Mouse (Mus musculus) right cerebral cortex, adult 18-20 months (tissue): ENCODE measurements around the gene Tmem164.

Experiments
- DNase-seq: peaks from one replicate; pipeline ENCODE4 v3.0.0; 2022; ENCODE audit warnings: mixed read lengths

Tmem164 gene

DNA sequence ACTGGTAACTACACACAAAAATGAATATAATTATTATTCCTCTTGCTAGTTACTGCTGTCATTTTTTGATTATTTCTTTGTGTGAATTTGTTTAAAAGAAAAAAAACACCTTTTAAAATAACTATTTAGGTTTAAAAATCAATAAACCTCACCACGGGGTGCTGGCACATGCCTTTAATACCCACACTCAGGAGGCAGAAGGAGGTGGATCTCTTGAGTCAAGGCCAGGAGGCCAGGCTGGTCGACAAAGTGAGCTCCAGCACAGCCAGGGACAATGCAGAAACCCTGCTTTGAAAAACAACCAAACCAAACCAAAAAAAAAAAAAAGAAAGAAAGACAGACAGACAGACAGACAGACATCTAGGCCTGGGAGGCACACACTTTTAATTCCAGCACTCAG is 12.1 kb downstream of the Tmem164 start:
- no peak for DNase-seq

DNA sequence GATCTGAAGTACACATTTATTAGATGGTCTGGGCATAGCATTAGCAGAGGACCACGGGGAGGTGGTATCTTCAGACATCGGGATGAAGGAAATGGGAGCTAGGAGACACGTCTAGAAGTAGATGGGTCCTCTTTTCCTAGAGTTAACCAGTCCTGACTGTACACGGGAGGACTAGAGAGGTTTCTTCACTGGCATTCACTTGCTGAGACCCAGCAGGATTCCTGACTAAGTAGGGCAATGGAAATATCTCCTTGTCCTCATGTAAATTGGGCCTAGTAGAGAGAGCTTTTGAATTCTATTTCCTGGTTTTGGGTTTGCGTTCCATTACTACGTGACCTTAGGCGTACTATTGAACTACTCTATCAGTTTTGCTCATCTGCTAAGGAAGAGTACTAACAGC is 13.1 kb downstream of the Tmem164 start:
- no peak for DNase-seq

DNA sequence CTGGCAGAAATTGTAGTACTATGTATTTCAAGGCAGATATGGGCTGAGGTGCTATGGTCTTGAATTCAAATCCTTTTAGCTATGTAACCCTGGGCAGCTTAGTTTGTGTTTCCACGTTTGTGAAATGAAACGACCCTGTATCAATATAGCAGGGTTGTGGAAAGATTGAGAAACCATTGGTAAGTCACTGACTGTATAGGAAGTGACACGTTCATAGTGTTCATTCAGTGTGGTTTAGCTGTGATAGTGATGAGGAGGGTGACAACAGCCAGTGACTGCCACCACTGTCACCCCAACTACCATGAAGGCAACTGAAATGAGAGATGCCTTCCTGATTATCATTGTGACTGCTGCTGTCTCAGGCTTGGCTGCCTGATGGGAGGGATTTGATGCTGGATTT is 13.7 kb downstream of the Tmem164 start:
- DNase-seq = no peak

DNA sequence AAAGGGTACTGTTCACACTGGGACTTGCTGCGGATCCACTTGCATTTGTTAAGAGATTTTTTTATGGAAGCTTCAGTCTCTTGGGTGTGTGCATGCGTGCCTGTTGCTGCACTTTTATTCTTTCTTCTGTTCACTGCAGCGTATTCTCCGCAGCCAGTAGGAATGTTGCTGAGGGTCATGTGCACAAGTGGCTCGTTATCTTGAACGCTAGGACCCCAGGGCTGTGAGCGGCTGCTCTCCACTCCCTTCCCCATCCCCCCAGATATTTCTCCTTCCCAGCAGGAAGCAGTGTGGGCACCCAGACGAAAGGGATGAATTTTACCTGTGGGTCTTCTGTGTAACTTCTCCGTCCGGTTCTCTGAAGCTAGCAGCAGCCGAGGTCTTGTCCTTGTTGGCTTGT is 15.6 kb downstream of the Tmem164 start:
- DNase-seq = no peak

DNA sequence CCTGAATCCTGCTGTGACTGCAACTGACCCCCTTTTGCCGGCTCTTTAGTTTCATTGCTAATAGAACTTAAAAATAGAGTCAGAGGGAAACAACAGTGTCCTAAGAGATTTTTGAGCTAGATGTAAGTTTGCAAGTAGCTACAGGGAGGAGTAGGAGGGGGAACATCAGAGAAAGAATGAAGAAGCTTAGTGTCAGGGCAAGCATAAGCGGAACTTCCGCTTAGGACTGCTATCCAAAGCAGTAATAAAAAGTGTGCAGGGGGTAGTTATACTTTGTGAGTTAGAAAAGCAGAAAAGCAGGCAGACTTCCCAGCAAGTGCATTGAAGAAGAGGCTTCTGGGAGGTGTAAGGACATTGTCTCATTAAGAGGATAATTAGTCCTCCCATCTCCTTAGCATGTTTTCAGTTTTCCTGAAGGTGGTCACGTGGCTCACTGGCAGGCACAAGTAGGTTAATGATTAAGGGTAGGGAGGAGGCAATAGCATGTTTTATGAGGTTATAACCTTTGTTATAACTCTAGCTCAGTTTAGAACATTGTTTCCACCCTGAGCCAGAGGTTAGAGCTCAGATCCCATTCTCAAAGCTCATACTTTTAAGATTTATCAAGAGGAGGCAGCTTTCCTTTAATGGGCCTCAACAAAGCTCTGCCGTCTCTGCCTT is 16.5 kb downstream of the Tmem164 start:
- no peak for DNase-seq

DNA sequence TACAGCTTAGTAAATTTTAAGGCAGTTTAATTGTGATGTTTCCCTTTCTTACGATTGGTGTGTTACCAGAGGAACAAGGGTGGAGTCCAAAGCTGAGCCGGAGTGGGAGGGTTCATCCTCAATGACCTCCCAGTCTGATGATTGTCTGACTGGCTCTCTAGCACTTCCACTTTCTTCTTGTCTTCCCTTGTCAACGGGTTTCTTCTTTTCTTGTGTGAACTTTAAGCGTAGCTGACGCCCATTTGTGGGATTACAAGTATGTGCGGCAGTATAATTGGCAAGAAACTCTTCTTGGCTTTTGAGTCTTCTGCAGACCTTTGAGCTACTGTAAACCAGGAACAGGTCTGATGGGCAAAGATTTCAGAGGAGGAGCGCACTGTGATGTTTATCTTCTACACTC is 17.0 kb downstream of the Tmem164 start:
- DNase-seq = no peak

DNA sequence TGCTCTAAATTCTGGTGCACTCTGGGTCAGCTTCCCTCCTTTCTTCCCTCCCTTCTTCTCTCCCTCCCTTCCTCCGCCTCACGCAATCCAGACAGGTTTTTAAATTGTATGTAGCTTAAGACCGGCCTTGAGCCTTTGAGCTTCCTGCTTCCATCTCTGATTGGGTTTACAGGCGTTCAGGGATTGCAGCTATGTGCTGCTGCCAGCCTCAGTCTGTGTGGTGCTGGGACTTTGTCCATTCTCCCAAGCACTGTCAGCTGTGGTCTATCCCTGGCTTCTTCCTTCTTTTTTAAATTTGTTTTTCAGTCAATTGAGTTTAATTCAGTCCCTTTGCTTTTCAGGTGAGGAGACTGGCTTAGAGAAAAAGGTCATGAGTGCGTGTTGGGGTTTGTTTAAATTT is 20.9 kb downstream of the Tmem164 start:
- DNase-seq = no peak

DNA sequence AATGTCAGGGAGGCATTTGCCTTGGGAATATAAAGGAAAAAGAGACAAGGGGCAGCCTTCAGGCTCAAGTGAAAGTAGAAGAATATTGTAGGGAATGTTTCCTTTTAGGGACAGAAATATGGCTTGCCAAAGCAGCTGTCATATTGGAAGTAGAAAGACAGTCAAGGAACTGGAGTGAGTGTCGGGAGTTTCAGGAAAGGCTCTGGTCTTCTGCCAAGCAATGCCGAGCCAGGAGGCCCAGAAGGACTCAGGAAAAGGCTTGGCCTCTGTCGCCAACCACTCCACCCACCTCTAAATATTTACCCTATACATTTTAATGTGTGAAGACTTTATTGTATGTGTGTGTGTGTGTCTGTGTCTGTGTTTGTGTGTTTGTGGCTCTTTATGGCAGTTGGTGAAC is 21.4 kb downstream of the Tmem164 start:
- DNase-seq = no peak

DNA sequence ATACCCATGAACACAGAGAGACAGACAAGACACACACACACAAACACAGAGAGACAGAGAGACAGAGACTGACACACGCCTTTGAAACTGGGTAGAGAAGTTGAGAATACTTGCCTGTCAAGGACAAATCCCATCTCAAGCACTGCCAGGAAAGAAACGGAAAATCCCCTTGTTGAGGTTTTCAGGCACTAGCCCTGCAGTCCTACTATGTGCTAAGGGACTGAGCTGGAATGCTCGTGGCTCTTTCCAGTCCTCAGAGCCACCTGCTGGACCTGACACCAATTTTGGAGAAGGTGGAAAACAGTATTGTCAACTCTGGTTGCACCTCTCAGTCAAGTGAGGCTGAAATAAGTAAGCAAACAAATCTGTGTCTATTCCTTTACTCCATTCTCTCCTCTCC is 22.7 kb downstream of the Tmem164 start:
- no peak for DNase-seq

DNA sequence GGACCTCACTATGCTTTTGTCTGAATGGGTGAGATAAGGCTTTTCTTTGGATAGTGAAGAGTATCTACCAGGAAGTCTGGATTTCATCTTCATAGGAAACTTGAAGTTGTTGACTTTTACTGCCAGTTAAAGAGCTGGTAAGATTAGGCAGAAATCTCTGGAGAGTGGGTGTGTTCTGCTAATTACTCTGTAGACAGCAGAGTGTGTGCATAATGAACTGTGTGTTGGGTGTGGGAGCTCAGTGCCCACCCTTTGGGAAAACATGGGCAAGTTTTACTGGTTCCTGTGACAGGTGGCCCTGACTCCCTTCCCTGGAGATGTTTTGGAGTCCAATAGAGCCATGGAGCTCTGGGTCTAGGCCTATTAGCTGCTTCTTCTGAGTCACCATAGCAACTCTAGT is 27.1 kb downstream of the Tmem164 start:
- no peak for DNase-seq

DNA sequence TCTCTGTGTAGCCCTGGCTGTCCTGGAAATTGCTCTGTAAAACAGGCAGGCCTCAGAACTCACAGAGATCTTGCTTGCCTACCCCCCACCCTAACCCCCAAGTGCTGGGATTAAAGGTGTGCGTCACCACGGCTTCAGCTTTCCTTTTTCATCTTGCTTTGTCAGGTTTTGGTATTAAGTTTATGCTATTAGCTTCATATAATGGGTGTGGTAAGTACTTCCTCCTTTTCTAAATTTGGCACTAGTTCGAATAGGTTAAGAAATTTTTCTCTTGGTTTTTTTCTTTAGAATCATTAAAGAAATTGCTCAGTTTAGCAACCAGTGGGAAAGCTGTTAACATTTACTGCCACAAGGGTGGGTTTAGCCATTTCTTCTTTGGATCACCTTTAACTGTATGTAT is 34.8 kb downstream of the Tmem164 start:
- no peak for DNase-seq

DNA sequence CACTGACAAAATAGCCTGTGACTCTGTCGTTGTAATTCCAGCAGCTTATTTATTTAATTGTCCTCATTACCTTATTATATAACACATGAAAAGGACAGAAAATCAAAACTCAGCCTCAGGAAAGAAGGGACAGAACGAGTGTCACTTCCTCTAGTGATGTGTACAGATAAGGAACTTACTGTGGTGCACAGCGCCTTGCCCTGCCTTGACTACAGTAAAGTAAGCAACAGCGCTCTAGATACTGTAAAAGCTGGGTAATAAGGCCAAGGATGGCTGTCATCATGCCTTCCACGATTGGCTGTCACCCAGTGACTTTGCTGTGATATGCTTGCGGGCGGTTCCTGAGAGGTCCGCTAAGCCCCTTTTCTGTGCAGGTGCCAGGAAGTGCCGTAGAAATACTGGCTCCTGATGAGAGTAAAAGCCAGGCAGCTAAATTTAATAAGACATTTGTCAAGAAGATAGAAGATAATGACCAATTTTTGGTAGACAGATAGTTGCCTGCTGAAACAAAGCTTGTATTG is 36.8 kb downstream of the Tmem164 start:
- no peak for DNase-seq

DNA sequence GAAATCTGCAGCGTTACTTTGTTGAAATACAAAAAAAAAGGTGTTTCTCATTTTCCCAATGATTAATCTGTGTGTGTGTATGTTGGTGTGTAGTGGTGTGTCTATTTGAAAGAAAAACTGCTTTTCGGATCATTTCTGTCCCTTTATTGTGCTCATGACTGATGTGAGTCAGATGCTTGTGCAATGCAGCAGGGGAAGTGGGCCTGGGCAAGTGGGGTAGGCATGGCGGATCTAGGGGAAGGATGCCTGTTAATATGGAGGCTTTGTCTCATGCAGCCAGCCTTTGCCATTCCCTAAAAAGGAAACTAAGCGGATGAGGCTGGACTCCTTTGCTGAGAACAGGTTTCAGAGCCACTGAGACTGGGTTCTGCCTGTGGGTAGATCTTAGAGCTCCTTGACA is 37.6 kb downstream of the Tmem164 start:
- DNase-seq = no peak

DNA sequence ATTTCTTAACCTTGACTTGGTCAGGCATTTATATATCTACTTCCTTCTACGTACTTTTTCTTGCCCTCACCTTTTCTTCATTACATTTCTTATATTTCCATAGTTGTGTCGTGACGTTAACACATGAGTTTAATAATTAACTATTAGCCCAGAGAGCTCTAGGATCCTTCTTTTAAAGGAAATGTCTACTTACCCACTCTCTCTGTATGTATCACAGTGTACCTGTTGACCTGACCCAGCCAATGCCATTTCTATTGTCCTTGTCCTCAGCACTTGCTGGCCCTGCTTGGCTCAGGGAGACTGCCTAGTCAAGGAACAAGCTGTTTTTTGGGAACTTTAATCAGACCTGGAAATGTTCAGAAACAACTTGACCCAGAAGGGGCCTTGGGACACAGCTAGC is 40.7 kb downstream of the Tmem164 start:
- no peak for DNase-seq

DNA sequence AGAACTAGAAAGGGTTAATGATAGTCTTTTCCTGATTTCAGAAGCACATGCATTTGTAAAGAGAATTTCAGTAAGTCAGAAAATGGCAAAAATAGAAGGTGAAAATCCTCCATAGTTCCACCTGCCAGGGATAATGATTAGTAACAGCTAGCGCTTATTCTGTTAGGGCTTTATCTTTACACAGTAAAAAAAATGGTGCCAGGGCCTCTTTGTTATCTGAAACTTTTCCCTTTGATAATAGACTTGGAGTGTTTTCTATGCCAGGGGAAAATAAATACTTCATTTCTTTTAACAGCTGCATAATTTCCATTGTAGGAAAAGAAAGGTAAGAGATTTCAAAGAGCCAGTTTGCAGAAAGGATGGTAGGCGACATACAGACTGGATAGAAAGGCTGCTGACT is 43.0 kb downstream of the Tmem164 start:
- no peak for DNase-seq

DNA sequence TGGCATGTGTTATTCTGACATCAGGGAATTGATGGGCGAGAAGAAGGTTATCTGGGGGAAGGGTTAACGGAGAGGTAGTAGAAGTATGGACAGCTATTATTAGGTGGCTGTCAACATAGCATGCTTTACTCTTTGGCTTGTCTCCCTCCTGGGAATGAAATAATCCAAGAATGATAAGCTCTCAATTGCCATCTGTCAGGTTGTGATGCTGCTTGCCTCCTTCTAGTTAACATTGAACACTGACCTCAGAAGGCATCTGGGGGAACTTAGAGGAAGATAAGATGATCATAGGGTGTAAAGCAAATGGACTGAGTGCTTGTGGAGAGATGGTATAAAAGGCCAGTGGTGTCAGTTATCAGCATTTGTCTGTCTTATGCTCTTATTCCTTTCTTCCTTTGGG is 44.4 kb downstream of the Tmem164 start:
- DNase-seq = no peak

DNA sequence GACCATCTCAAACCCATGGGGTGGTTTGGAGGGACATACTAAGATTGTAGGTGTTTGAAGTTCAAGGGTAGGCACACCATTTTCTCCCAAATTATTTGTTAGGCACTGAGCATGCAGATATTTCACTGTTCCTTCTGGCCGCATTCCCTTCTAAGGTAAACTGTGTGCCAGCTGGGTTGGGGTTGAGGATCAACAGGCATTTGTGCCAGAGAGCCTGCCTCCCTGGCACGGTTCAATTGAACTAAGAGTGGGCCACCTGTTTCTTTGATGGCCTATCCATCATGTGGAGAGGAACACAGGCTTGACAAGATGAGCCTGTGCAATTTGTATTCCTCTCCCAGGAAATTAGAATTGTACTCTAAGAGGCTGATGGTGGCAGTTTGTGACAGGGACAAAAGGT is 45.1 kb downstream of the Tmem164 start:
- DNase-seq = no peak

DNA sequence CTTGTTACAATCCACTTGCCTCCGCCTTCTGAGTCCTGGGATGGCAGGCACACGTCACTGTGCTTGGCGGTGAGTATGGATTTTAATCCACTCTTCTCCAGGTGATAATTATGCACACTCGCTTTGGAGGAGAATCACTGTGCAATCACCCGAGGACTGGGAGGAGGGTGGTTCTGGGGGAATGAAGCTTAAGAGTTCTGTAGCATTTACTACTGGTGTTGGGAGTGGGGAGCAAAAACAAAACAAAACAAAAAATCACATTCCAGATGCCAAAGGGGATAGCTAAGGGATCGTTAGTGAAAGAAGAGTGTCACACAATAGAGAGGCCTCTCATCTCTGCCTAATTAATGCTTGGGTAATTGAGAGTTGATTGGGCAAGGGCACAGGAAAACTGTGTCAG is 46.6 kb downstream of the Tmem164 start:
- DNase-seq = no peak

DNA sequence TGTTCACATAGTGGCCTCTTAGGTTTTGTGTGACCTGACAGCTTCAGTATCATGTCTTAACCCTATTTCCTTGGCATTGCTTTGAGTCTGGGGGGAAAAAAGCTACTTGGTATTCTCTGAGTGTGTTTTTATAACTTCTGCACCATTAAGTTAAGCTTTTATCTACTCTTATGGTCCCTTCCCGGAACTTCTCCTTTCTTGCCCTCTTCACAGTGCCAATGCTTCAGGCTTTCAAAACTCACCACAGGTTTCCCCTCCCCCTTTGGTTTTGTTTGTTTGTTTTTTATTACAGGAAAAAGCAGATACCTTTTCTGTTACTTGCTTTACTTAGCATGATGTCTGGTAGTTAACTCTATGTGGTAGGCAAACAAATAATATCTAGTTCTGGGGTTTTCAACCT is 47.8 kb downstream of the Tmem164 start:
- DNase-seq = no peak

DNA sequence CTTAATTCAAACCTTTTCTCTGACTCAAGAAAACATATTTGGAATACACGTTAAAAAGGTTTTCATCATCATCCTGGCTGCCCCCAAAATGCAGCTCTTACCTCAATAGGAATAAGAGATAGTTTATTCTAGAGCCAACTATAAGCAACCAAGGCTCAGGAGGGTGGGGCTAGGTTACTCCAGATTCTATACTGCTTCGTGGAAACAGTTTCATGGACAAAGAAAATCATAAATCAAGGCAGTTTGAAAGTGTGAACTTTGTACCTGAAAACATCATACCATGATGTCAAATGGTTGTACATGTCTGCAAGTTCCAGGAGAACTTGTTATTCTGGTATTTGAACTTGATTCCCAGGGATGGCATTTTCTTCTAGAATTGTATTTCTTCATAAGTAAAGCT is 48.3 kb downstream of the Tmem164 start:
- no peak for DNase-seq

DNA sequence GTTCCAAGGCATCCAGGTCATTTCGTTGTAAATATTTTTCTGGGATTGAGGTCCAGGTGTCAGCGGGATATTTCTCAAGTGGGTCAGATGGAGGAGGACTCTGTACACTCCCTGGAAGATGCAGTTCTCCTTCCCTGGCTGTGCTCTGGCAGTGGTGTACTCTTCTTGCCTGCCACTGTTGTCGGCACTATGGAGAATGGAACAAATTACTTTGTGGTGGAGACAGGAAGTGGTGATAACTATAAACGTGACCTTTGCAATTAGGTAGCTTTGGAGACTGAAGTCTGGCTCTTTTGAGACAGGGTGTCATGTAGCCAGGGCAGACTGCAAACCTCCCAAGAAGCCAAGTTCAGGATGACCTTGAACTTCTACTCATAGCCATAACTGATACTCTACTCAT is 55.9 kb downstream of the Tmem164 start:
- DNase-seq = no peak

DNA sequence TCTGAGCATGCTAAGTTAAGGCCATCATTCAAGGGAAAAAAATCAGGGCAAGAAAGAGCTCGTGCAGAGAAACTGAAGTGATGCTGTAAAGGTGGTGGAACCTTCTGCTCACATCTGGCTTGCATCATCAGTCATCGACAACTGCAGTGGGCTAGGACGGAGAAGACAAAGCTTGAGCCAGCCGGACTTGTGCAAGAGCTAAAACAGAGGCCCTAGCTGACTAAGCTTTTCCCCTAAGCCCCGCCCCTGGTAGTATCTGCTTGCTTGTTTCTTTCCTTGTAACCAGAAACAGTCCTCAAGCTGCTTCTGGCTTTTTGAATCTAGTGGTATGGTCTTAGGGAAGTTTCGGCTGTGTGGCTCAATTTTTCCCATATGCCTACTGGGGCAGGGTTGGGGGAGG is 56.5 kb downstream of the Tmem164 start:
- no peak for DNase-seq

DNA sequence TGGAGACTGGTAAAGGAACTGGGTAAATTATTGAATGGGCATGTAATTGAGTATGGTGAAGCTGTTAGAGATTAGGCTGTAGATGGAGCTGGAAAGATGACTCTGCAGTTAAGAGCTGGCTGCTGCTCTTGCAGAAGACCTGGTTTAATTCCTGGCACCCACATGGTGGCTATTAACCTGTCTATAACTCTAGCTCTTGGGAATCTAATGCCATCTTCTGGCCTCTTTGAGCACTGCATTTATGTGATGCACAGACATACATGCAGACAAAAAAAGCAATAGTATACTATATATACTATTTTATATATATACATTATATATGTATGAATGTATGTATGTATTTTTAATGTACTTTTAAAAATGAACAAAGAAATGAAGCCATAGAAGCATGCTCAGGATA is 66.2 kb downstream of the Tmem164 start:
- no peak for DNase-seq

DNA sequence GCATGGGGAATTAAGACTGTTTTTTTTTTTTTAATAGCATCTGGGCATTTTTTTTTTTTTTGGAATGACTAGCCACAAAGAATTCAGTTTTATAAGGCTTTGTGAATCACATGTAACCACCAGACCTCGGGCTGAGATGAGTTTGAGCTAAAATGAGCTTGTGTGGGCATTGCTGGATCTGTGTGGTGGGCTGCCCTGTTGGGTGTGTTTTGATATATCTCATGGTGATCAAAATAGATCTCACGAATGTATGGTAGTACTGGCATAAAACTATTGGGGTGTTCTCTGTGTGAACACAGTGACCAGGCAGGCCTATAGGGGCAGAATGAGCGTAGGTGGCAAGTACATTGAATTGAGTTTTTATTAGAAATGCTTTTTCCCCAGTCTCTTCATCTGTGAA is 67.4 kb downstream of the Tmem164 start:
- DNase-seq = peak; percentile 7

DNA sequence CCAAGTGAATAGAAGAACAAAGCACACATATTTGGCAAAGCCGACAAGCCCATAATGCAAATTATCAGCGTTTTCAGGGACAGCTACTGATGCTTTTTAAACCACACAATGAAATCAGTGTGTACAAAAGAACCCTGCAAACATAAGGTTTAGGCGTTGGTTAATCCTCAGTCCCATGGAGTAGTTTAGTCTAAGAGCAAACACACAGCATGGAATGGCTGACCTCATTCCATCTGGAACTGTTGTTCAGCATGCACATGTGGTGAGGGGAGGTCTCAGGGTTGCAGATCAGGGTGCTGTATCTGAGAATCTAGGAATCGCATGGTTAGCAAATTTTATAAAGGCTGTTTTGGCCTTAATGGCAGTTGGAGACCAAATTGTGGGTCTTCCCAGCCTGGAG is 69.6 kb downstream of the Tmem164 start:
- no peak for DNase-seq

DNA sequence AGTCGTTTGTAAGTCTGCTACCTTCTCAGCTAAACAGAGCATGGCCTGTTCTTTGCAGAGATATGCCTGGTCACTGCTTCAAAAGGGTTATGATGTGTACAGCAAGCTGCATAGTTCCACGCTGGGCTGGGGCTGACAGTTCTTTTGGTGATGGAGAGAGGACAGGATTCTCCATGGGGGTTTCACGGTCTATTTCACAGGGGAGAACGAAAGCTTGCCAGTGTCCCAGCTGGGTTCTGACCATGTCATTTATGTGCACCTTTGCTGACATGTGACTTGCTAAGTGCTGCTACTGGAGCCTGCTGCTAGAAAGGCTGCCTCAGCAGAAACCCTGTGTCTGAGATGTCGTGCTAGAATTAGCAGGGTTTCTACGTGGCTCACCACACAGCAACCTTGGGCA is 74.3 kb downstream of the Tmem164 start:
- no peak for DNase-seq
